Mouse (Mus musculus) lung, postnatal 0 days (tissue): Measurements from ENCODE around the gene Ncoa3.

Experiments
- CTCF ChIP-seq: IDR thresholded peaks from 2 replicates; pipeline ENCODE4 v1.5.1; 2016; ENCODE audit warnings: antibody characterized with exemption, mild to moderate bottlenecking
- EP300 ChIP-seq: IDR thresholded peaks from 2 replicates; pipeline ENCODE4 v1.6.1; 2016; ENCODE audit warnings: antibody characterized with exemption, mild to moderate bottlenecking, control low read depth

- peak; percentile 30; the same call in 1 of the 2 replicates for TF ChIP-seq CTCF
- no peak for TF ChIP-seq EP300
Measured at GRCm38 (mm10) chr2:165994341-165994740, 1.9 kb downstream of the Ncoa3 start.
